Mouse (Mus musculus): ENCODE measurements around the gene Papss2. TPM values are rescaled to one million over a fixed set of nuclear protein-coding genes. Genes with fewer than 3 reads are reported as not detected.

The Papss2 gene
- polyA plus RNA-seq, 1 experiment, result 4.9 TPM

DNA sequence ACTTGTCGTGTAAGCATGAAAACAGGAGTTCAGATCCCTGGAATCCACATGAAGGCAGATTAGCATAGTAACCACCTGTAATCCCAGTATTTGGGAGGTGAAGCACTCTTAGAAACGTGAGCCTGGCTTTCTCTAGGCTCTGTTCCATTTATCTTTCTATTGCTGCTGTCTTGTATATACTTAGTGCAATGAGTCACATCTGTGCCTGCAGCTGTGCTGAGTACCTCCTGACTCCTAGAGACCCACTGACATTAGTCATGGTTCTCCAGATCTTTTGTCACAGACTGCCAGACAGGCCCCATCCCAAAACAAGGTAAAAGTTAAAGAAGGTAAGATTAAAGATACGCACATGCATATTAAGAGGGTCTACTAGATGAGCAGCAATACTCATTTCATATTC lies 106.6 kb downstream of the Papss2 start:
- TF ChIP-seq POLR2A (IDR thresholded peaks at IDR 0.05; ENCODE audit: borderline replicate concordance, insufficient read depth, low read length) (no peak), CTCF (IDR thresholded peaks at IDR 0.05; ENCODE audit: borderline replicate concordance, insufficient read depth, low read depth, low read length) (no peak)
- H3K4me1 ChIP-seq (ENCODE audit: control insufficient read depth, insufficient read depth, low read length), result no peaks in the 10 kb centered on the region
- 81% methylated on average over 3 of the region's 3 CpGs for WGBS
- no peak overlapping the region for H3K4me3 ChIP-seq (replicated peaks; ENCODE audit: insufficient read depth, low read depth, low read length)
- no peak overlapping the region for H3K27ac ChIP-seq (ENCODE audit: insufficient read depth, low read length)
- DNase-seq, result no peak
- H3K27me3 ChIP-seq (ENCODE audit: control insufficient read depth, insufficient read depth, low read length), result no peaks in the 10 kb centered on the region

DNA sequence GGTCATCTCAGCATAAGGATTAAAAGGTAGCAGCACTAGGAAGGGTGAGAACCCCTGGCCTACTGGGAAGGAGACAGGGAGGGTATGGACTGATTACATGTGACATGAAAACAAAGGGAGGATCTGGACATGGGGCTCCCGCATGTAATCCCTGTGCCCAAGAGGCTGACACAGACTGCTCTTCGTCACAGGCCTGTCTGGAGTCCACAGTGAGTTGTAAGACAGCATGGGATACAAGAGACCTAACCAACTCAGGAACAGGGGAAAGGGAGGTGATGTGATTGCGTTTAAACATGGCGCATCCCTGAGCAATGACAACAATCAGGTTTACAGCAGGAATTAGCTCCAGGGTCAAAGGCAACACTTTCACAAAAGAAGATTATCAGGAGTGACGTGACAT lies 113.4 kb downstream of the Papss2 start:
- H3K27ac ChIP-seq (ENCODE audit: insufficient read depth, low read length), result no peak overlapping the region
- no peaks in the 10 kb centered on the region for H3K27me3 ChIP-seq (ENCODE audit: control insufficient read depth, insufficient read depth, low read length)
- H3K4me1 ChIP-seq (ENCODE audit: control insufficient read depth, insufficient read depth, low read length), result peaks cover 7% of the 10 kb centered on the region; the same call in 1 of the 2 replicates
- WGBS, result 77% methylated on average over 5 of the region's 5 CpGs
- DNase-seq, result no peak
- no peak overlapping the region for H3K4me3 ChIP-seq (replicated peaks; ENCODE audit: insufficient read depth, low read depth, low read length)
- no peak for TF ChIP-seq POLR2A (IDR thresholded peaks at IDR 0.05; ENCODE audit: borderline replicate concordance, insufficient read depth, low read length)
- TF ChIP-seq CTCF (IDR thresholded peaks at IDR 0.05; ENCODE audit: borderline replicate concordance, insufficient read depth, low read depth, low read length), result no peak

DNA sequence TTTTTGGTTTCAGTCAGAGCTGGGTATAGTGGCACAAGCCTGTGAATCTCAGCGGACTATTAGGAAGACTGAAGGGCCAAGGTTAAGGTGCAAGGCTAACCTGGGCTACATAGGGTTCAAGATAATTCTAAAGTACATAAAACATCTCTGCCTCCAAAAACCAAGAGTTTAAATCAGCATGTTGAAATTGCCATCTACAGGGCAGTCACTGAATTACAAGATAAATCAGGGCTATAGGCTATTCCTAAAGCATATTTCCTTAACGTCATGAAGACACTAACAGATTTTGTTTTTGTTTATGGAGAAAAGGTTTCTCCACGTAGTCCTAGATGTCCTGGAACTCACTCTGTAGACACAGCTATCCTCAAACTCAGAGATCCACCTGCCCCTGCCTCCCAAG lies 114.7 kb downstream of the Papss2 start:
- WGBS, result 45% methylated on average over 3 of the region's 3 CpGs
- peak in 1 of 2 experiments; percentile 22 for DNase-seq
- TF ChIP-seq POLR2A (IDR thresholded peaks at IDR 0.05; ENCODE audit: borderline replicate concordance, insufficient read depth, low read length) (no peak), CTCF (IDR thresholded peaks at IDR 0.05; ENCODE audit: borderline replicate concordance, insufficient read depth, low read depth, low read length) (0 out of 2 replicates have a peak, but pooled peaks have one; percentile 0)
- peaks cover 7% of the 10 kb centered on the region; the same call in 1 of the 2 replicates for H3K4me1 ChIP-seq (ENCODE audit: control insufficient read depth, insufficient read depth, low read length)
- H3K4me3 ChIP-seq (replicated peaks; ENCODE audit: insufficient read depth, low read depth, low read length), result no peak overlapping the region
- H3K27me3 ChIP-seq (ENCODE audit: control insufficient read depth, insufficient read depth, low read length), result no peaks in the 10 kb centered on the region
- no peak overlapping the region for H3K27ac ChIP-seq (ENCODE audit: insufficient read depth, low read length)

DNA sequence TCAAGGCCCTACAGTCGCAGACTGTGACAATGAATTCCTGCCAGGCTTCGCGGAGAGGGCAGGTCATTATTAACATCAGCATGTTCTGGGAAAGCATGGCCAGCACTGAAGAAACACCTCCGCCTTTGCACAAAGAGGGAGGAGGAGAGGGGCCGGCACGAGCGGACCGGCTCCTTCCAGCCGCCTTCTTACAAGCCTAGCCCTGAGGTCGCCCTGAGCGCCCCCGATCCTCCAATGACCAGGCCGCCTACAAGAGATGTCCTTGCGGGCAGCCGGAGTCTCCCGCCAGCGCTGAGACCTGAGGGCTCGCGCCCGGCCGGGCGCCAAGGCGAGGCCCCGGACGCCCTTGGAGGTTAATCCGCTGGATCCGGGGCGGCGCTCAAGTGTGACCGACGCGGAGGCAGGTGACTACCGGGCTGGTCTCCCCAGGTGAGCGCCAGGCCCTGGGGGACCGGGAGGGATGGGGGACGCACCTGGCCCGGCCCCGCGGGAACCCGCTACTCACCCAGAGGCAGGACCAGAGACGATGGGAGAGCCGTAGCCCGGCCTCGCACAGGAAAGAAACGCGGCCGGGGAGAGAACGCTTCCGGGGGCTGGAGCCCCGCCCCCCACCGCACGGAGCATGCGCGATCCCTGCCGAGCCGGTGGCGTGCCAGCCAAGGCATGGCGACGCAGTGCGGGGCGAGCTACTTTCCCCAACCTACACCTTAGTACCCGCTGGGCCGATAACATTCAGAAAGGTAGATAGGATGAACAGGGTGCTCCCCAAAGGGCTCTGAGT lies 116.4 kb downstream of the Papss2 start:
- Histone ChIP-seq H3K4me1 (ENCODE audit: control insufficient read depth, insufficient read depth, low read length) (peaks cover 7% of the 10 kb centered on the region; the same call in 1 of the 2 replicates), H3K27ac (ENCODE audit: insufficient read depth, low read length) (peak overlapping the region; percentile 95), H3K4me3 (replicated peaks; ENCODE audit: insufficient read depth, low read depth, low read length) (peak overlapping the region; percentile 94), H3K27me3 (ENCODE audit: control insufficient read depth, insufficient read depth, low read length) (no peaks in the 10 kb centered on the region)
- TF ChIP-seq CTCF (IDR thresholded peaks at IDR 0.05; ENCODE audit: borderline replicate concordance, insufficient read depth, low read depth, low read length) (no peak), POLR2A (IDR thresholded peaks at IDR 0.05; ENCODE audit: borderline replicate concordance, insufficient read depth, low read length) (peak; percentile 98)
- peak; percentile 92 to 94 for DNase-seq
- WGBS, result under 1% methylated on average over 63 of the region's 63 CpGs

DNA sequence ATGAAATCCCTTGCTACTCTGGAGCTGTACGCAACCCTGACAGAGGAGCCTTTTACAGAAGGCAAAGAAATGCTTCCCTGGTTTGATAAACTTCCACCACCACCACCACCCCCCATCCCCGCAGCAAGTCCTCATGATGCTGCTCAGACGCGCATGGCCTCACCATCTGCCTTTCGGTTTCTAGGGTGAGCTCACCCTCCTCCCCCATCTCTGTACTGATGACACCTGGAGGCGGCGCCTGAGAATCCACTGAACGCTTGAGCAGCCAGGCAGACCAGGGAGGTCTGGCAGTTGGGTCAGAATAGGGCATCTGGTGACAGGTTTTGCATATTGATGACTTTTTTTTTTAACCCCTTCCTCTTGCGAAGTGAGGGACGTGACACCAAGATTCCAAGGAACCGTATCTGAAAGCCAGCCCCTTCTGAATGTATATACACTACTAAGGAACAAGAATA lies 117.0 kb downstream of the Papss2 start:
- no peaks in the 10 kb centered on the region for H3K27me3 ChIP-seq (ENCODE audit: control insufficient read depth, insufficient read depth, low read length)
- no peak for TF ChIP-seq CTCF (IDR thresholded peaks at IDR 0.05; ENCODE audit: borderline replicate concordance, insufficient read depth, low read depth, low read length)
- no peak; the same call in 1 of the 2 replicates for TF ChIP-seq POLR2A (IDR thresholded peaks at IDR 0.05; ENCODE audit: borderline replicate concordance, insufficient read depth, low read length)
- H3K27ac ChIP-seq (ENCODE audit: insufficient read depth, low read length), result peak overlapping the region; percentile 95
- WGBS, result 1% methylated on average over 11 of the region's 11 CpGs
- peak; percentile 86 to 93 for DNase-seq
- peak overlapping the region; percentile 94 for H3K4me3 ChIP-seq (replicated peaks; ENCODE audit: insufficient read depth, low read depth, low read length)
- H3K4me1 ChIP-seq (ENCODE audit: control insufficient read depth, insufficient read depth, low read length), result peaks cover 7% of the 10 kb centered on the region; the same call in 1 of the 2 replicates

DNA sequence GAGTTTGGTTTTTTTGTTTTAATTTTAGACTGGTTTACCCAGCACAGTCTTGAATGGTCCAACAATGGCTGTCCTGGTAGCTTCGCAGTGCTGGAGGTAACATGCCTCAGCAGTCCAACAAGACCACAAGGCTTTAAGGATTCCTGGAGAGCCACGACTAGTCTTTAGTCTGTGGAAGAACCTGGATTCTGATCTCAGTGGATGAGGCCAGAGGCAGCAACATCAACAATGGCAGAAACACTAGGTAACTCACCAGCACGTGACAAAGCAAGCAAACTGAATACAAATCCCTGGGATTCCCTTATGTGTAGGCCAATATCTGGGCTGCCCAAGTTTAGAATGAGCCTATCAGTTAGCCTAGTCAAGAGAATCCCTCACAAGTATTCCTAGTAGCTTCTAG lies 117.9 kb downstream of the Papss2 start:
- no peak for TF ChIP-seq POLR2A (IDR thresholded peaks at IDR 0.05; ENCODE audit: borderline replicate concordance, insufficient read depth, low read length)
- TF ChIP-seq CTCF (IDR thresholded peaks at IDR 0.05; ENCODE audit: borderline replicate concordance, insufficient read depth, low read depth, low read length), result no peak
- H3K27ac ChIP-seq (ENCODE audit: insufficient read depth, low read length), result peak overlapping the region; percentile 55
- H3K27me3 ChIP-seq (ENCODE audit: control insufficient read depth, insufficient read depth, low read length), result no peaks in the 10 kb centered on the region
- H3K4me3 ChIP-seq (replicated peaks; ENCODE audit: insufficient read depth, low read depth, low read length), result no peak overlapping the region
- H3K4me1 ChIP-seq (ENCODE audit: control insufficient read depth, insufficient read depth, low read length), result peaks cover 7% of the 10 kb centered on the region; the same call in 1 of the 2 replicates
- WGBS, result 70% methylated on average over 3 of the region's 3 CpGs
- peak in 1 of 2 experiments; percentile 8 for DNase-seq

DNA sequence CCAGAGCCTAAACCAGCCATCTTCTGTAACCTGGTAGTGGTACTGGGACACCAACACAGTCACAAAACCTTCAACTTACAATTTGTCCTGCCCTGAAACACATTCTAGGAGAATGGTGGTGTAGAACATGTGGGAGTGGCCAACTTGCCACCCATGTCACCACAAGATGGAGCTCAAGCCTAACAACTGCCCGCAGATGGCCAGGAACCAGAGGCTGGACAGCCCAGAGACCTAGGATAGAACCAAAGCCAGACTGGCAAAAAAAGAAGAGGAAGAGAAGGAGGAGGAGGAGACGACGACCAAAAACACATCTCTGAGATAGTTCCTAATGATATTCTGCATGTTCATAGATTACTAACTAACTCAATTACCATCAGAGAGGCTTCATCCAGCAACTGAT lies 119.6 kb downstream of the Papss2 start:
- H3K27ac ChIP-seq (ENCODE audit: insufficient read depth, low read length), result no peak overlapping the region
- WGBS, result 1% methylated on average over 3 of the region's 3 CpGs
- no peaks in the 10 kb centered on the region for H3K27me3 ChIP-seq (ENCODE audit: control insufficient read depth, insufficient read depth, low read length)
- H3K4me1 ChIP-seq (ENCODE audit: control insufficient read depth, insufficient read depth, low read length), result peaks cover 7% of the 10 kb centered on the region; the same call in 1 of the 2 replicates
- peak; percentile 83 to 86 for DNase-seq
- TF ChIP-seq POLR2A (IDR thresholded peaks at IDR 0.05; ENCODE audit: borderline replicate concordance, insufficient read depth, low read length), result no peak
- TF ChIP-seq CTCF (IDR thresholded peaks at IDR 0.05; ENCODE audit: borderline replicate concordance, insufficient read depth, low read depth, low read length), result peak; percentile 97
- no peak overlapping the region for H3K4me3 ChIP-seq (replicated peaks; ENCODE audit: insufficient read depth, low read depth, low read length)

DNA sequence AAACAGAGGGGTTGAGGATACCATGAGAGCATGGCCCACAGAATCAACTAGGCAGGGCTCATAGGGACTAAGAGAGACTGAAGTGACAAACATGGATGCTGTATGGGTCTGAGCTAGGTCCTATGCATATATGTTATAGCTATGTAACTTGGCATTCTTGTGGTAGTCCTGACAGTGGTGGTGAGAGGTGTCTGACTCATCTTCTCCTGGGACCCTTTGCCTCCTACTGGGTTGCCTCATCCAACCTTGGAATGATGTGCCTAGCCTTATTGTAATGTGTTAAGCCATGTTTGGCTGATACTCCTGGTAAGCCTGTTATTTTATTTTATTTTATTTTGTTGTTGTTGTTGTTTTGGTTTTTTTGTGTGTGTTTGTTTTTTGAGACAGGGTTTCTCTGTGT lies 120.1 kb downstream of the Papss2 start:
- no peak overlapping the region for H3K4me3 ChIP-seq (replicated peaks; ENCODE audit: insufficient read depth, low read depth, low read length)
- no peak overlapping the region for H3K27ac ChIP-seq (ENCODE audit: insufficient read depth, low read length)

More for the DNA sequence above, 120.1 kb downstream of the Papss2 start:
- Histone ChIP-seq H3K4me1 (ENCODE audit: control insufficient read depth, insufficient read depth, low read length) (peaks cover 7% of the 10 kb centered on the region; the same call in 1 of the 2 replicates), H3K27me3 (ENCODE audit: control insufficient read depth, insufficient read depth, low read length) (no peaks in the 10 kb centered on the region)
- TF ChIP-seq POLR2A (IDR thresholded peaks at IDR 0.05; ENCODE audit: borderline replicate concordance, insufficient read depth, low read length), result no peak
- TF ChIP-seq CTCF (IDR thresholded peaks at IDR 0.05; ENCODE audit: borderline replicate concordance, insufficient read depth, low read depth, low read length), result no peak
- no peak for DNase-seq

Other genes starting within 250 kb of the Papss2 start
- gene Sgms1, start 206.1 kb upstream of the Papss2 start, polyA plus RNA-seq (2012; rRNA removed), result 34.7 and 38.8 TPM in 2 replicates
- gene Rpl9-ps6, start 129.2 kb upstream of the Papss2 start, polyA plus RNA-seq (2012; rRNA removed), result 22.4 and 27.8 TPM in 2 replicates
- 38.8 and 41.3 TPM in 2 replicates for gene Minpp1, start 110.0 kb upstream of the Papss2 start, polyA plus RNA-seq (2012; rRNA removed)
- 77.2 and 85.3 TPM in 2 replicates for gene Atad1, start 144.0 kb downstream of the Papss2 start, polyA plus RNA-seq (2012; rRNA removed)
- 36.6 and 38.1 TPM in 2 replicates for gene Pten, start 161.7 kb downstream of the Papss2 start, polyA plus RNA-seq (2012; rRNA removed)

Measured in cerebellum, adult 2 months (tissue).